Mouse (Mus musculus) heart, adult 2 months (tissue): ENCODE data around the gene Gtf3c2.

Experiments
- CTCF ChIP-seq: fragments of 200-600 bp; IDR thresholded peaks from 2 replicates; pipeline ENCODE4 v1.8.1; 2022; ENCODE audit warnings: antibody characterized with exemption, mild to moderate bottlenecking, moderate library complexity
- POLR2A ChIP-seq: fragments of 200-500 bp; IDR thresholded peaks from 2 replicates; pipeline ENCODE4 v1.6.1; 2011; ENCODE audit warnings: mild to moderate bottlenecking, low read depth, low read length, control low read depth; ENCODE audit not compliant: insufficient read depth

GRCm38 (mm10) chr5:31121111-31121510, 58.8 kb downstream of the Gtf3c2 start:
- no peak for TF ChIP-seq POLR2A
- TF ChIP-seq CTCF = no peak
